29 mouse cellular contexts compared by ENCODE assay signal in the genomic region with DNA sequence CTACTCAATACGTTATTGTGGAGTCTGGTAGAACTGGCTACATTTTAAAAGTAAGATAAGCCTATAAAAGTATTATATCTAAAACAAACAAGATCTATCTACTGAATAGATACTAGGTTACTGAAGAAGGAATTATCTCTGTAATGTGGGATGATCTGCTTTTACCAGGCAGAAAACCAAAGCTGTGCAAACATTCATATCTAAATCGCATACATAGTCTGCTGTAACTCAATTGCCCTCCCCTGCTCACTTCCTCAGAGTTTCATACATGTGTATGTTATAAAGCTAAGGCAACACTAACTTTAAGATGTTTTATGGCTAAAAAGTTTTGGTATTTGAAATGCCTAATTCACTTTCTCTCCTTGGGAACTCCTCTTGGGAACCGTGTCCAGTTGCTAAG.
"Had no signal": no experiment of that assay in that cellular context is flagged by ENCODE, and none has a peak within 500 bp of the region (broad histone marks: within the 10 kb centered on the region; RNA-seq: fewer than 3 reads in every experiment).

No protein-coding gene starts in this region.

- H3K4me1 ChIP-seq: embryonic facial prominence, embryonic 10.5 days; embryonic facial prominence, embryonic 12.5 days; embryonic facial prominence, embryonic 13.5 days; embryonic facial prominence, embryonic 15.5 days; forebrain, embryonic 10.5 days; forebrain, embryonic 12.5 days; forebrain, embryonic 13.5 days; forebrain, embryonic 15.5 days had no signal

- H3K27ac ChIP-seq: embryonic facial prominence, embryonic 10.5 days; embryonic facial prominence, embryonic 12.5 days; embryonic facial prominence, embryonic 13.5 days; embryonic facial prominence, embryonic 15.5 days; forebrain, embryonic 10.5 days; forebrain, embryonic 12.5 days; forebrain, embryonic 13.5 days; forebrain, embryonic 15.5 days; gastrocnemius, adult 2 months; heart, adult 2 months had no signal

- H3K9ac ChIP-seq: embryonic facial prominence, embryonic 12.5 days; embryonic facial prominence, embryonic 13.5 days; embryonic facial prominence, embryonic 15.5 days; forebrain, embryonic 12.5 days; forebrain, embryonic 13.5 days; forebrain, embryonic 15.5 days; forebrain, postnatal 0 days had no signal

- DNase-seq: cerebellum, adult 2 months; cerebellum, adult 8-10 months; cerebellum, adult 9-10 months; cerebellum, adult 9-11 months; cerebellum, postnatal 10 days; cerebellum, postnatal 14 days; cerebellum, postnatal 25 days; cerebellum, postnatal 36 days; embryo, embryonic 11 days; forebrain, postnatal 0 days; gastrocnemius, adult 2 months; gastrocnemius, postnatal 10 days; gastrocnemius, postnatal 14 days; gastrocnemius, postnatal 25 days; gastrocnemius, postnatal 36 days; heart, adult 11 months; heart, adult 18-20 months; heart, adult 2 months had no signal

- ATAC-seq: forebrain, embryonic 13.5 days; forebrain, embryonic 14.5 days; forebrain, embryonic 15.5 days; forebrain, embryonic 16.5 days; forebrain, postnatal 0 days had no signal

- H3K27me3 ChIP-seq: embryonic facial prominence, embryonic 12.5 days; embryonic facial prominence, embryonic 13.5 days; embryonic facial prominence, embryonic 15.5 days; forebrain, embryonic 12.5 days; forebrain, embryonic 13.5 days; forebrain, embryonic 15.5 days had no signal

- H3K36me3 ChIP-seq: embryonic facial prominence, embryonic 10.5 days; embryonic facial prominence, embryonic 12.5 days; embryonic facial prominence, embryonic 13.5 days; embryonic facial prominence, embryonic 15.5 days; forebrain, embryonic 10.5 days; forebrain, embryonic 12.5 days; forebrain, embryonic 15.5 days had no signal

- H3K9me3 ChIP-seq: embryonic facial prominence, embryonic 10.5 days; embryonic facial prominence, embryonic 12.5 days; embryonic facial prominence, embryonic 13.5 days; embryonic facial prominence, embryonic 15.5 days; forebrain, embryonic 10.5 days; forebrain, embryonic 12.5 days; forebrain, embryonic 13.5 days; forebrain, embryonic 15.5 days had no signal

- H3K4me2 ChIP-seq: embryonic facial prominence, embryonic 12.5 days; embryonic facial prominence, embryonic 13.5 days; embryonic facial prominence, embryonic 15.5 days; forebrain, embryonic 12.5 days; forebrain, embryonic 13.5 days; forebrain, embryonic 15.5 days had no signal

- H3K4me3 ChIP-seq: embryonic facial prominence, embryonic 10.5 days; embryonic facial prominence, embryonic 12.5 days; embryonic facial prominence, embryonic 13.5 days; embryonic facial prominence, embryonic 15.5 days; erythroblast, embryonic 14.5 days; forebrain, embryonic 10.5 days; forebrain, embryonic 12.5 days; forebrain, embryonic 13.5 days; forebrain, embryonic 15.5 days; gastrocnemius, adult 2 months; heart, adult 2 months had no signal
